Mouse (Mus musculus): ENCODE data around the gene Patl1. TPM values are rescaled to one million over a fixed set of nuclear protein-coding genes. Genes with fewer than 3 reads are reported as not detected.
"Not testable (repeated sequence)": the region's sequence is repeated elsewhere in the genome, so short reads cannot be mapped to it uniquely, and the experiment has no call there.

Patl1 gene
- 38.5 and 45.1 TPM in 2 replicates for polyA plus RNA-seq (2012; rRNA removed)
- 18.9 and 19.6 TPM in 2 replicates for polyA plus RNA-seq (2014; fragmentation: Nextera tagmentation; extraction: Ambion mirVana)

DNA sequence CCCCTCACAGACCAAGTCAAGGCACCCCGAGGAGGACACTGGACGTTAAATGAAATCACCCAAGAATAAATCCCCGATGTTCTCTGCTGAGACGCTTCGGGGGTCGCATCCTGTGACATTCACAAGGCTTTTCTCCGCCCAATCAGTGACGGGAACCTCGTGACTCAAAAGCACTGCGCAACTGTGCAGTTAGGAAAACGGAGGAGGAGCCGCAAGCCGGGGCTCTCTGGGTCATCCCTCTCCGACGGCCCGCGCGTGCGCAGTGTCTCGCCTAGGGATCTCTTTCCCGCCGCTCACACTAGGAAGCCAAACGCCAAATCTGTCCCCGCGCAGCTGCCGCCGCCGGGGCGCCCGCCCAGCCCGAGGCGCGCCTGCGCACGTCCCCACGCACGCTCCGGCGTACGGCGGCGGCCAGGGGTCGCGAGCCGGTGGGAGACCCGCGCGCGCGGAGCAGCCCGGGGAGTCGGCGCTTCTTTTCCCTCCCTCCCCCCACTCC is at the start of gene Patl1:
Patl1 (plus strand) TSS at position 363 of the 496 bp plus-strand sequence.
- peaks cover 18% of the 10 kb centered on the region; the same call in 1 of the 2 replicates for H3K36me3 ChIP-seq (ENCODE audit: control insufficient read depth, insufficient read depth, low read length)
- H3K4me3 ChIP-seq (replicated peaks; ENCODE audit: low read length) = peak within 1 kb of the TSS; percentile 82
- no peaks in the 10 kb centered on the region for H3K27me3 ChIP-seq (ENCODE audit: control insufficient read depth, insufficient read depth, low read length)
- TF ChIP-seq POLR2A (IDR thresholded peaks at IDR 0.05; ENCODE audit: borderline replicate concordance, extremely low read depth, insufficient read depth, insufficient read length) = 0 out of 2 replicates have a peak, but pooled peaks have one; percentile 7
- peak within 1 kb of the TSS; percentile 90 for H3K27ac ChIP-seq (replicated peaks; ENCODE audit: low read depth, low read length)
- H3K9me3 ChIP-seq (ENCODE audit: control insufficient read depth, low read length) = no peaks in the 10 kb centered on the region
- H3K9ac ChIP-seq (ENCODE audit: low read depth, low read length, severe bottlenecking) = peak within 1 kb of the TSS; percentile 85
- peaks cover 9% of the 10 kb centered on the region for H3K4me1 ChIP-seq (ENCODE audit: control insufficient read depth, insufficient read depth, low read length)
- DNase-seq (ENCODE audit: low spot score) (peak; percentile 99), ATAC-seq (ENCODE audit: low FRiP score, low read depth) (peak; percentile 97)
- peak within 1 kb of the TSS; percentile 77 for H3K4me2 ChIP-seq (replicated peaks; ENCODE audit: low read depth, low read length, severe bottlenecking)
- under 1% methylated on average over 36 of the region's 53 CpGs for WGBS

DNA sequence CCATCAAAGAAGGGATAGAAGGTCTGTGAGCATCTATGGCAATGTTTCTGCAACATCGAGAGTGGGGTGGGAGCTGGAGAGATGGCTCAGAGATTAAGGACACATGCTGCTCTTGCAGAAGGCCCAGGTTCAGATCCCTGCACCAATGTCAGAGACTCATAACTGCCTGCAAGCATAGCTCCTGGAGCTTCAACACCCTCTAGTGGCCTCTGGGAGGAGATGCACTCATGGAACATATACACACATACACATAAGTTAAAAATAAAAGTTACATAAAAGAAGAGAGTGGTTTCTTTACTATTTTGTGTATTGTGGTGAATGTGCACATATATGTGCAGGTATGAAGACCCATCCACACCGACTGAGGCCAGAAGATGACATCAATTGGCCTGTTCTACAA is 44.4 kb upstream of the Patl1 start:
- Histone ChIP-seq H3K4me2 (replicated peaks; ENCODE audit: low read depth, low read length, severe bottlenecking) (no peak overlapping the region), H3K36me3 (ENCODE audit: control insufficient read depth, insufficient read depth, low read length) (no peaks in the 10 kb centered on the region)
- no peak for ATAC-seq (ENCODE audit: low FRiP score, low read depth)

DNA sequence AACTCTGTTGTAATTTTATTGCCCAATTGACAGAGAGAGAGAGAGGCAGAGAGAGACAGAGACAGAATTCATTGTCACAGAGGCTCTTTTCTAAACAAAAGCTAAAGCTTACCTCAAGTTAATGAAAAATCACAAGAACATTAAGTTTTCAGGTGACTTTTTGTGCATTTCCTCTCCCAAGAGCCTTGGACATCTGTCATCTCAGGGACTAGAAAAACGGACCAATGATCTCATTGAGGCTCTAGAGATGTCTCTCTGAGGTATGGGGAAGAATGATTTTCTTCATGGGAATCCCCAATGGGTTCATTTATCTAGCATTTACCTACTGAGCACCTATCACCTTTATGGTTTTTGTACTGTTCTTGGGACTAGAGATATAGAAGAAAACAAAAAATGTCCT is 37.2 kb upstream of the Patl1 start, which contains the start of gene Olfr1419:
Olfr1419 (minus strand) TSS at position 101 of the 400 bp plus-strand sequence.
- Histone ChIP-seq H3K27ac (replicated peaks; ENCODE audit: low read depth, low read length) (no peak within 1 kb of the TSS), H3K9me3 (ENCODE audit: control insufficient read depth, low read length) (no peaks in the 10 kb centered on the region), H3K36me3 (ENCODE audit: control insufficient read depth, insufficient read depth, low read length) (no peaks in the 10 kb centered on the region), H3K27me3 (ENCODE audit: control insufficient read depth, insufficient read depth, low read length) (no peaks in the 10 kb centered on the region), H3K4me1 (ENCODE audit: control insufficient read depth, insufficient read depth, low read length) (no peaks in the 10 kb centered on the region), H3K9ac (ENCODE audit: low read depth, low read length, severe bottlenecking) (no peak within 1 kb of the TSS), H3K4me2 (replicated peaks; ENCODE audit: low read depth, low read length, severe bottlenecking) (no peak within 1 kb of the TSS), H3K4me3 (replicated peaks; ENCODE audit: low read length) (no peak within 1 kb of the TSS)
- no peak for DNase-seq (ENCODE audit: low spot score)
- 49% methylated on average over 1 of the region's 1 CpGs for WGBS
- no peak for ATAC-seq (ENCODE audit: low FRiP score, low read depth)
- TF ChIP-seq POLR2A (IDR thresholded peaks at IDR 0.05; ENCODE audit: borderline replicate concordance, extremely low read depth, insufficient read depth, insufficient read length) = no peak

More for the DNA sequence above, 44.4 kb upstream of the Patl1 start:
- WGBS = 72% methylated on average over 2 of the region's 2 CpGs
- no peak for DNase-seq (ENCODE audit: low spot score)
- Histone ChIP-seq H3K4me3 (replicated peaks; ENCODE audit: low read length) (no peak overlapping the region), H3K9me3 (ENCODE audit: control insufficient read depth, low read length) (no peaks in the 10 kb centered on the region), H3K27me3 (ENCODE audit: control insufficient read depth, insufficient read depth, low read length) (no peaks in the 10 kb centered on the region), H3K9ac (ENCODE audit: low read depth, low read length, severe bottlenecking) (no peak overlapping the region), H3K4me1 (ENCODE audit: control insufficient read depth, insufficient read depth, low read length) (no peaks in the 10 kb centered on the region), H3K27ac (replicated peaks; ENCODE audit: low read depth, low read length) (no peak overlapping the region)
- no peak for TF ChIP-seq POLR2A (IDR thresholded peaks at IDR 0.05; ENCODE audit: borderline replicate concordance, extremely low read depth, insufficient read depth, insufficient read length)

GRCm38 (mm10) chr19:11878404-11878803 is 33.8 kb upstream of the Patl1 start:
- 55% methylated on average over 22 of the region's 22 CpGs for WGBS
- H3K4me2 ChIP-seq (replicated peaks; ENCODE audit: low read depth, low read length, severe bottlenecking); ATAC-seq (ENCODE audit: low FRiP score, low read depth); DNase-seq (ENCODE audit: low spot score); H3K27ac ChIP-seq (replicated peaks; ENCODE audit: low read depth, low read length); H3K4me3 ChIP-seq (replicated peaks; ENCODE audit: low read length); H3K4me1 ChIP-seq (ENCODE audit: control insufficient read depth, insufficient read depth, low read length); H3K9me3 ChIP-seq (ENCODE audit: control insufficient read depth, low read length); H3K27me3 ChIP-seq (ENCODE audit: control insufficient read depth, insufficient read depth, low read length); H3K9ac ChIP-seq (ENCODE audit: low read depth, low read length, severe bottlenecking); H3K36me3 ChIP-seq (ENCODE audit: control insufficient read depth, insufficient read depth, low read length): not testable (repeated sequence)

- Histone ChIP-seq H3K27me3 (ENCODE audit: control insufficient read depth, insufficient read depth, low read length) (no peaks in the 10 kb centered on the region), H3K9ac (ENCODE audit: low read depth, low read length, severe bottlenecking) (no peak within 1 kb of the TSS), H3K27ac (replicated peaks; ENCODE audit: low read depth, low read length) (no peak within 1 kb of the TSS), H3K4me1 (ENCODE audit: control insufficient read depth, insufficient read depth, low read length) (no peaks in the 10 kb centered on the region), H3K4me2 (replicated peaks; ENCODE audit: low read depth, low read length, severe bottlenecking) (no peak within 1 kb of the TSS), H3K36me3 (ENCODE audit: control insufficient read depth, insufficient read depth, low read length) (no peaks in the 10 kb centered on the region), H3K4me3 (replicated peaks; ENCODE audit: low read length) (no peak within 1 kb of the TSS), H3K9me3 (ENCODE audit: control insufficient read depth, low read length) (no peaks in the 10 kb centered on the region)
- DNase-seq (ENCODE audit: low spot score) (no peak), ATAC-seq (ENCODE audit: low FRiP score, low read depth) (no peak)
- no peak for TF ChIP-seq POLR2A (IDR thresholded peaks at IDR 0.05; ENCODE audit: borderline replicate concordance, extremely low read depth, insufficient read depth, insufficient read length)
- WGBS = 35% methylated on average over 1 of the region's 1 CpGs
Observed at GRCm38 (mm10) chr19:11886265-11886664, 25.9 kb upstream of the Patl1 start, which contains the start of gene Olfr1420. Gene Olfr1420, plus strand, starts transcription at chr19:11886565.
